Mouse (Mus musculus): Measurements from ENCODE around the gene Rev1. TPM values are rescaled to one million over a fixed set of nuclear protein-coding genes. Genes with fewer than 3 reads are reported as not detected.

Rev1 gene
- polyA plus RNA-seq, 1 experiment = 4.4 TPM

DNA sequence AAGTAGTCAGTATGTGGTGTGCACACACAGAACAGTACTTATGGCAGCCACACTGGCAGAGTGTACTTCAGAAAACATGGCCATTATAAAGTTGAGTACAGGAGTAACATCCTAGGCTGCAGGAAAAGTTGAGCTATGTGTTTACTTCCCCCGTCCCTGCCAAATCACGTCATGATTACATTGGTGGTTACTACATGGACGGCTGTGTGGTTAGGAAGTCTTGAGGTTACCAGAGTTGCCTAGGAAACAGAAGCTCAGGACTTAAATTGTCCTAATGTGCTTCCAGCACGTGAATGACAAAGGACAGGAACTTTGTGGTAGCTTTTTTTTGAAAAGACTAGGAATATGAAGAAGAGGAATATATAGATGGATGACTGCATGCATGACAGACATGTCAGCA lies 80.0 kb downstream of the Rev1 start:
- Histone ChIP-seq H3K27me3 (ENCODE audit: control insufficient read depth, insufficient read depth, insufficient read length) (no peaks in the 10 kb centered on the region), H3ac (ENCODE audit: control insufficient read depth, insufficient read length) (no peak overlapping the region)
- no peak for TF ChIP-seq USF1 (IDR thresholded peaks at IDR 0.05; ENCODE audit: low read depth)
- TF ChIP-seq TCF3 (IDR thresholded peaks at IDR 0.05; ENCODE audit: insufficient read length, low read depth) = no peak
- no peak for TF ChIP-seq TCF12 (IDR thresholded peaks at IDR 0.05; ENCODE audit: insufficient read depth, poor library complexity, severe bottlenecking)
- no peak for TF ChIP-seq E2F4 (IDR thresholded peaks at IDR 0.05; ENCODE audit: insufficient read depth)
- TF ChIP-seq MAX (IDR thresholded peaks at IDR 0.05; ENCODE audit: low read depth) = no peak
- no peak for TF ChIP-seq REST (IDR thresholded peaks at IDR 0.05; ENCODE audit: insufficient read depth, insufficient read length)
- no peak for TF ChIP-seq MYOD1 (IDR thresholded peaks at IDR 0.05; ENCODE audit: control insufficient read depth in 1 of 3, insufficient read length in 2 of 3, low read depth in 2 of 3)
- no peak for TF ChIP-seq MYOG (IDR thresholded peaks at IDR 0.05; ENCODE audit: control insufficient read depth in 1 of 3, insufficient read depth in 1 of 3, insufficient read length in 2 of 3, low read depth in 2 of 3)
- TF ChIP-seq POLR2AphosphoS2 (IDR thresholded peaks at IDR 0.05; ENCODE audit: insufficient read length, low read depth) = no peak
- TF ChIP-seq SRF (IDR thresholded peaks at IDR 0.05; ENCODE audit: control insufficient read depth, insufficient read length, low read depth) = no peak
- no peak for TF ChIP-seq CEBPB (IDR thresholded peaks at IDR 0.05; ENCODE audit: insufficient read depth, poor library complexity, severe bottlenecking)
- no peak for TF ChIP-seq POLR2A (IDR thresholded peaks at IDR 0.05; ENCODE audit: insufficient read length, low read depth)

DNA sequence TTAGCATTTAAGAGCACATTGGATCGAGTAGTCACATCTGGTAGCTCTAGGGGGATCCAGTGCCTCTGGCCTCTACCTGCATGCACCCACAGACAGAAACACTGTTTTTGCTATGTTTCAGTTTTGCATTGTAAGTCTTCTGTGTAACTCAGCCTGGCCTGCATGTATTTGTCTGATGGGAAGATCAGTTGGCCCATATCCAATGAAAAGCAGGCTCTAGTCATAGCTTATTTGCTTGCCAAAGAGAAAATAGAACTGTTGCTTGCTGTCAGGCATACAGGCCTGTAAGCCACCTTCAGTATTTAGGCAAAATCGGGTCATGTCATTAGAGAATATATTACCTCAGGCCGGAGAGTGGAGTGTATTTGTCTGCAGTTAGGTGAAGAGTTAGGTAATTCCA lies 81.5 kb downstream of the Rev1 start:
- H3K79me2 ChIP-seq (ENCODE audit: control insufficient read depth, insufficient read depth) = no peaks in the 10 kb centered on the region
- H3K27me3 ChIP-seq (ENCODE audit: control insufficient read depth, insufficient read depth, insufficient read length) = no peaks in the 10 kb centered on the region
- H3K4me2 ChIP-seq (ENCODE audit: low read depth) = no peak overlapping the region
- no peak for TF ChIP-seq MAX (IDR thresholded peaks at IDR 0.05; ENCODE audit: low read depth)
- no peak for TF ChIP-seq MYOD1 (IDR thresholded peaks at IDR 0.05; ENCODE audit: control insufficient read depth in 1 of 3, insufficient read length in 2 of 3, low read depth in 2 of 3)
- no peak for TF ChIP-seq USF1 (IDR thresholded peaks at IDR 0.05; ENCODE audit: low read depth)
- TF ChIP-seq POLR2AphosphoS2 (IDR thresholded peaks at IDR 0.05; ENCODE audit: insufficient read length, low read depth) = no peak
- no peak for TF ChIP-seq REST (IDR thresholded peaks at IDR 0.05; ENCODE audit: insufficient read depth, insufficient read length)
- no peak for TF ChIP-seq CEBPB (IDR thresholded peaks at IDR 0.05; ENCODE audit: insufficient read depth, poor library complexity, severe bottlenecking)
- TF ChIP-seq TCF3 (IDR thresholded peaks at IDR 0.05; ENCODE audit: insufficient read length, low read depth) = no peak
- TF ChIP-seq MYOG (IDR thresholded peaks at IDR 0.05; ENCODE audit: control insufficient read depth in 1 of 3, insufficient read depth in 1 of 3, insufficient read length in 2 of 3, low read depth in 2 of 3) = no peak
- TF ChIP-seq TCF12 (IDR thresholded peaks at IDR 0.05; ENCODE audit: insufficient read depth, poor library complexity, severe bottlenecking) = no peak
- no peak for TF ChIP-seq SRF (IDR thresholded peaks at IDR 0.05; ENCODE audit: control insufficient read depth, insufficient read length, low read depth)
- no peak for TF ChIP-seq E2F4 (IDR thresholded peaks at IDR 0.05; ENCODE audit: insufficient read depth)
- no peak for TF ChIP-seq POLR2A (IDR thresholded peaks at IDR 0.05; ENCODE audit: insufficient read length, low read depth)
- peaks cover 68% of the 10 kb centered on the region for H3K36me3 ChIP-seq (ENCODE audit: control insufficient read depth, insufficient read depth)
- no peak overlapping the region for H3K4me3 ChIP-seq
- H3ac ChIP-seq (ENCODE audit: control insufficient read depth, insufficient read length) = no peak overlapping the region

More for the DNA sequence above, 80.0 kb downstream of the Rev1 start:
- Histone ChIP-seq H3K79me2 (ENCODE audit: control insufficient read depth, insufficient read depth) (no peaks in the 10 kb centered on the region), H3K36me3 (ENCODE audit: control insufficient read depth, insufficient read depth) (peaks cover 70% of the 10 kb centered on the region), H3K4me3 (no peak overlapping the region), H3K4me2 (ENCODE audit: low read depth) (no peak overlapping the region)

- Histone ChIP-seq H3K79me2 (ENCODE audit: control insufficient read depth, insufficient read depth) (no peaks in the 10 kb centered on the region), H3ac (ENCODE audit: control insufficient read depth, insufficient read length) (no peak overlapping the region), H3K4me2 (ENCODE audit: low read depth) (no peak overlapping the region), H3K4me3 (no peak overlapping the region), H3K36me3 (ENCODE audit: control insufficient read depth, insufficient read depth) (peaks cover 49% of the 10 kb centered on the region), H3K27me3 (ENCODE audit: control insufficient read depth, insufficient read depth, insufficient read length) (no peaks in the 10 kb centered on the region)
- TF ChIP-seq MYOD1 (IDR thresholded peaks at IDR 0.05; ENCODE audit: control insufficient read depth in 1 of 3, insufficient read length in 2 of 3, low read depth in 2 of 3) (no peak), USF1 (IDR thresholded peaks at IDR 0.05; ENCODE audit: low read depth) (no peak), POLR2AphosphoS2 (IDR thresholded peaks at IDR 0.05; ENCODE audit: insufficient read length, low read depth) (no peak), POLR2A (IDR thresholded peaks at IDR 0.05; ENCODE audit: insufficient read length, low read depth) (no peak), CEBPB (IDR thresholded peaks at IDR 0.05; ENCODE audit: insufficient read depth, poor library complexity, severe bottlenecking) (no peak), REST (IDR thresholded peaks at IDR 0.05; ENCODE audit: insufficient read depth, insufficient read length) (no peak), MAX (IDR thresholded peaks at IDR 0.05; ENCODE audit: low read depth) (no peak), MYOG (IDR thresholded peaks at IDR 0.05; ENCODE audit: control insufficient read depth in 1 of 3, insufficient read depth in 1 of 3, insufficient read length in 2 of 3, low read depth in 2 of 3) (no peak), TCF12 (IDR thresholded peaks at IDR 0.05; ENCODE audit: insufficient read depth, poor library complexity, severe bottlenecking) (no peak), TCF3 (IDR thresholded peaks at IDR 0.05; ENCODE audit: insufficient read length, low read depth) (no peak)
Measured at GRCm38 (mm10) chr1:38038898-38039297, 90.7 kb downstream of the Rev1 start.

DNA sequence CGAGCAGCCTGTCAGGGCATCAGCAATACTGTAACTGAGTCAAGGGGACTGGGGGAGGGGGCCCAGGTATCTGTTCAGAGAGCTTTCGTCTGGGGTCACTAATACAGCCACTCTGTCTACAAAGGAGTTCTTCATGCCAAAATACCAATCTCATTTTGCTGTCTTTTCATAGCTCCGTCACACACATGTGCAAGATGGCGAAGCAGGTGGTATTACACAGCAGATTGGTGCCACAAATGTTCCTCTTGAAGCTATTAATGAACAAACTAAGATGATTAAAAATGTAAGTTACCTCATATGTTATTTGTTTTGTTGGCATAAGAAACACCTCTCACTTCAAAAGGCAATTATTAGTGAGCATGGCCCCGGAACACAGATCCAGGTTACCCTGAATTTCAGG lies 92.2 kb downstream of the Rev1 start:
- Histone ChIP-seq H3K36me3 (ENCODE audit: control insufficient read depth, insufficient read depth) (peaks cover 56% of the 10 kb centered on the region), H3K27me3 (ENCODE audit: control insufficient read depth, insufficient read depth, insufficient read length) (no peaks in the 10 kb centered on the region), H3ac (ENCODE audit: control insufficient read depth, insufficient read length) (no peak overlapping the region), H3K4me3 (no peak overlapping the region), H3K4me2 (ENCODE audit: low read depth) (no peak overlapping the region), H3K79me2 (ENCODE audit: control insufficient read depth, insufficient read depth) (no peaks in the 10 kb centered on the region)
- no peak for TF ChIP-seq POLR2A (IDR thresholded peaks at IDR 0.05; ENCODE audit: insufficient read length, low read depth)
- no peak for TF ChIP-seq MYOG (IDR thresholded peaks at IDR 0.05; ENCODE audit: control insufficient read depth in 1 of 3, insufficient read depth in 1 of 3, insufficient read length in 2 of 3, low read depth in 2 of 3)
- TF ChIP-seq USF1 (IDR thresholded peaks at IDR 0.05; ENCODE audit: low read depth) = no peak
- no peak for TF ChIP-seq POLR2AphosphoS2 (IDR thresholded peaks at IDR 0.05; ENCODE audit: insufficient read length, low read depth)
- TF ChIP-seq CEBPB (IDR thresholded peaks at IDR 0.05; ENCODE audit: insufficient read depth, poor library complexity, severe bottlenecking) = no peak
- no peak for TF ChIP-seq SRF (IDR thresholded peaks at IDR 0.05; ENCODE audit: control insufficient read depth, insufficient read length, low read depth)
- no peak for TF ChIP-seq TCF12 (IDR thresholded peaks at IDR 0.05; ENCODE audit: insufficient read depth, poor library complexity, severe bottlenecking)
- no peak for TF ChIP-seq E2F4 (IDR thresholded peaks at IDR 0.05; ENCODE audit: insufficient read depth)

Data from myocyte (in vitro differentiated cells).